Mouse (Mus musculus): Measurements from ENCODE around the gene Lmntd1.

The Lmntd1 gene

GRCm38 (mm10) chr6:145604648-145605047 lies 9.5 kb downstream of the Lmntd1 start:
- no peak for DNase-seq

DNA sequence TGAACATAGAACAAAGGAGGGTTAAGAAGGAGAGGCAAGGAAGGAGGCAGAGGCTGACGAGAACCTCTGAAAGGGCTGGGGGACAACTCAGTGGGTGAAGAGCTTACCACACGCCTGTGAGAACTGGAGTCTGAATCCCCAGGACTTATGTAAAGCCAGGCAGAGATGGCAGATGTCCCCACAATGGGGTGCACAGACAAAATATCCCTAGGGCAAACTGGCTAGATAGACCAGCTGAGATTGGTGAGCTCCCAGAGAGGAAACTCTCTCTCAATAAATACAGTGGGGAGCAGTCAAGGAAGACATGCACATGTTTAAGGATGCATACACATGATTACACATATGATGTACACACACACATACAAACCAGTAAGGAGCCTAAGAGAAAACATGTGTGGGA lies 10.0 kb downstream of the Lmntd1 start:
- no peak for DNase-seq

DNA sequence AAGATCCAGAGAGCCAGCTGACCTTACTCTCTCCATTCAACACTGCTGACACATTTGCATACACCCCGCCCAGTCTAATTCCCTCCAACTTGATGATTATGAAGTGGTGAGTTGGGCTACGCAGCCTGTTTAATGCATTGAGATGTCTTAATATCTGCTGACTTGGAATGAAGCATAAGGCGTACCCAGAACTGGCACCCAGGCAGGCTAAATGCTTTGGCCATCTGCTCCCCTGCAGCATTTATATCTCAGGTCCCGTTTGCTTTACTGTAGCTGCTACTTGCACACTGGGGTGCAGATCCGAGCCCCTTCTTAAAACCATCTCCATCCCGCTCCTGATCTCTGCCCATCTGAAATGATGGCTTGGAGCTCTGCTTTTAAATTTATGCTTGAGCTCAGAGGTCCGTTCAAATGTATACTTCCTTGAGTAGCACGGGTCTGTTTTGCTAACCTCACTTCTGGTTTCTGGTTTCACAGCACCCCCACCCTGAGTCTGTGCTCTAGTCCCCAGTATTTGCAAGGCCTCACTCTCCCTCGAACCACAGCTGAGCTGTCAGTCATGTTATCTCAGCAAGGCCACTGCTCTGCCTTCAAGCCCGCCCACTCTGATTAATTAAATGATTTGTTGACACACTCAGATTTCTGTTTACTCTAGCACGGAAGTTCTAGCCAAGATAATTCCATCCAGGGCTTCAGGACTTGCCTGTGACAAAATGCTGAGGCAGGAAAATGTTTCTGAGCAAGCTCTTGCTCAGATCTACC lies 15.1 kb downstream of the Lmntd1 start:
- peak in 1 of 2 experiments; percentile 39 for DNase-seq

GRCm38 (mm10) chr6:145595905-145596304 lies 18.2 kb downstream of the Lmntd1 start:
- DNase-seq, result no peak

GRCm38 (mm10) chr6:145593991-145594390 lies 20.1 kb downstream of the Lmntd1 start:
- no peak for DNase-seq

DNA sequence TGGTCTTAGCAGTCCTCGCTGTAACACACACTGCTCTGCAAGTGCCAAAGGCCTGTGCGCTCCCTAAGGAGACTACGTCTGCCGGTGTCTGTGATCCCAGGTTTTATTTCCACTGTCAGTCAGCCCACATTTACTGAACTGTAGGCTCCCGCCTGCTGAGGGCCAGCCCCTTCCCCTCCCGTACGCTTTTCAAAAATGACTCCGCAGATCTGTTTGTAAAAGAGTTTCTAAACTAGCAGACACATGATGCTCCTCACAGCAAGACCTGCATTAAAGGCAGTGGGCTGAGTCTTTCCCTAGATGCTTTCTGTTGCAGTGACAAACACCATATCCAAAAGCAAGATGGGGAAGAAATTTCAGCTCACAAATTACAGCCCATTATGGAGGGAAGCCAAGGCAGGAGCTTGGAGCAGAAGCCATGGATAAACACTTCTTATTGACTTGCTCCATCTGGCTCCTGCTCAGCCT lies 21.6 kb downstream of the Lmntd1 start:
- DNase-seq, result no peak

GRCm38 (mm10) chr6:145592036-145592435 lies 22.1 kb downstream of the Lmntd1 start:
- no peak for DNase-seq

DNA sequence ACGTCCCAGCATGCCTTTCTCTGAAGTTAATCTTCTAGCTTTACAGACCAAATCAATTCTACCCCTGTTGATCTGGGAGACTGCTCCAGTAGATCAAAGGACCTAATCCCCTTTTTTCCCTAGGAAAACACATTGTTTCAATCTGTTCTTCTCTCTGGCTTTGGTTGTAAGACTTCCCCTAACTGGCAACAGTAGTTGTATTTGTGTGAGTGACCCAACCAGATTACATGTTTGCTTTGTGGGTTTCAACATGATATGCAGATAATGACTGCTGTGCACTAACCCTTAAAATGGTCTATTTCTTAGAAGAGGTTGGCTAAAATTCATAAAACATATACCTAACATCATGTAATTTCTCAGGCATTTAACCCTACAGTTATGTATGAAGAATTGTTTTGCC lies 22.5 kb downstream of the Lmntd1 start:
- no peak for DNase-seq

- DNase-seq, result no peak
These were observed 23.4 kb downstream of the Lmntd1 start for GRCm38 (mm10) chr6:145590501-145591293.

DNA sequence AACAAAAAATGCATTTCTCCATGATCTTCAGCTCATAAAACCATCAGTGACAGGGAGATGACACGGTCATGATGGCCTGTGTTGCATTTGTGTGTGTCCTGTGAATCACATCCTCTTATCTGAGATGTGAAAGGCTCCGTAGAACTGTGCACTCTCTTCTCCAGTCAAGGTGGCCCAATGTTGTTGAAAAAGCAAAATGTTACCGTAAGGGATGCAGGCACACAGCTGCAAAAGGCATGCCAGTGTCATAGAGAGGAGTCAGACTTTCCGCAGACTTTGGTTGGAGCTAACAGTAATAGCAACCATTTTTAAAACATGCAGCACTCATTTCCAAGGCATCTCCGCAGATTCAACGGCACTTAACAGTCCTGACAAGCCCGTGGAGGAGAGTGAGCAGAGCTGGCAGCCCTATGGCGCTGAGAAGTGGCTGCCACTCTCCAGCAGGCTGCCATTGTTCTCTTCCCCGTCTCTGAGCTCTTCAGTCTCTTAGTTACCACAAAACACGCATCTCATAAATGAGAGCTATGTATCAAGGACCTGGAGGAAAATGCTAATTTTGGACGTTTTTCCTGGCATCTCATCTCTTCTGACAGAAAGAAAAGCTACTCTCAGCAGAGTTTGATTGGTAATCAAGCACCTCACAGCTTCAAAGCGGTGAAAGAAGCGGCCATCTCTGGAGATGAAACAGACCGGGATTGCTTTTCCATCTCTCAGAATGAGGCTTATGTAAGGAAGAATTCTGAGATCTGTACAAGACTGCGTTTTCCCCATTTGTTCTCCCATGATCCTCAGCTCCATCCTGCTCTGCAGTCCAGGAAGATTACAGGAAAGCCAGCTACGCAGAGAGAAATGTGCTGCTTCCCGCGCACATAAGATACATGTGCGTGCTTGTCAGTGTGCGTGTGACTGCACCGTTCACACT lies 28.8 kb downstream of the Lmntd1 start:
- no peak for DNase-seq

DNA sequence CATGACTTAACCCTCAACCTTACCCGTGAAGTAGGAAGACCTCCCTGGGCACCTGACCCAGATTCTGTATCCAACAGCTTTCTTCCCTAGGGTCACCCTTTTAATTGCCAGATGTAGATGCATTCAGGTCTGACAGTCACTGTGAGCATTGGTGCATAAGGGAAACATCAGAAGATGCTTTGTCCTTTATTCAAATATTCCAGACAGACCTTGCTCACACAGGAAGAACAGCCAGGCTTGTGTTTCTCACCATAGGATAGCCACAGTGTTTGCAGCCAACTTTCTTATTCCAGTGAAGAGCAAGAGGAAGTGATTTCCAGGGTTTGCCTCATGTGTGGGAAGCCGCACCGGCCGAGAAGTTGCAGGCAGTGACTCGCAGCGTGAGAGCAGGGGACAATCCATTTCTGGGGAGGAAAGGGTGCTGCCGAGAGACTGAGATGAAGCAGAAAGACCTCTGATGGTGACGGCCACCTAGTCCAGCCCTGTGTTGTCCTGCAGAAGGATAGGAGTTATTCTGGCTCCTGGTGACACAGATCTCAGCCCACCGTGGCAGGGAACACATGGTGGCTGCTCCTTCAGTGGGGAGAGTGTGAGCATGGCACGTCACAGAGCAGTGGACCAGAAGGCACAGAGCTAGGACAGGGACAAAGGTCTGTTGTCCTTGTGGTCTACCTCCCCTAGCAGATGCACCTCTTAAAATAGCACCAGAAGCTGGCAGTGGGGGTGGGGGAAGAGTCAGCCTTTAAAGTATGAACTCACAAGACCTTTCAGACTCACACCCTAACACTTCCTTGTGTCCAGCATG lies 32.6 kb downstream of the Lmntd1 start:
- peak in 1 of 2 experiments; percentile 36 for DNase-seq

- peak in 1 of 2 experiments; percentile 26 for DNase-seq
These were observed 34.4 kb downstream of the Lmntd1 start for GRCm38 (mm10) chr6:145579761-145580160.

GRCm38 (mm10) chr6:145578457-145579185 lies 35.5 kb downstream of the Lmntd1 start:
- peak; percentile 35 to 67 for DNase-seq

DNA sequence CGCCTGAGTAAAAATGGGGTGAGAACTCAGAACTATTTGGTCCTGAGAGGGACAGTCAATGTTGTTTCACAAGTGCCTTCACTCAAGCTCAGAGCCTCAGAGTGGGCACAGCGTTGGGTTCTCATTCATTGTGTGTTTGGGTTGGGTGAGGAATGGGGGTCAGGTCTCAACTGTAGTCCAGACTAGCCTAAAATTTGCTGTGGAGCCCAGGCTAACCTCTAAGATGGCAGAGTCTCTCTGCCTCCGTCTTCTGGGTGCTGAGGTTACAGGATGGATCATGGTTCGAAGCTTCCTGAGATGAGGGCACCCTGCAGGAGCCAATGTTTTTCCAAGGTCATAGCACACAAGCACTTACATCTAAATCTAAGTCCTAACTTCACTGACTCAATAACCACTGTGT lies 37.4 kb downstream of the Lmntd1 start:
- DNase-seq, result no peak

GRCm38 (mm10) chr6:145573250-145574013 lies 40.7 kb downstream of the Lmntd1 start:
- no peak for DNase-seq

DNA sequence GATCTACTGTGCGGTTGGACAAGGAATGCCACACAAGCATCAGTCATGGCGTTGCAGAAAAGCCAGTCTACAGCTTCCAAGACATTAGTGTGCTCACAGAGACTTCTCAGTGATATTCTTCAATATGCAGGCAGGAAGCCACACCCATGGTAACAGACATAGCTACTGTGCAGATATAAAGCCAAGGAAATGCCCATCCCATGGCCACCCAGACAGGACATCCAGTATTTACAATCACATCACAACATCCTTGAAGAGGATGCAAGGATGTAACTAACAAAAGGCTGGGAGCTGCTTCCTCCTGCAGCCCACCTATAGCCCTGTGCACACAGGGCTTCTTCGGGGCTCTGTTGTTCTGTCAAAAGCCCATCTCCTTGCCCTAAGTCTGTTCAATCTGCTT lies 45.4 kb downstream of the Lmntd1 start:
- no peak for DNase-seq

DNA sequence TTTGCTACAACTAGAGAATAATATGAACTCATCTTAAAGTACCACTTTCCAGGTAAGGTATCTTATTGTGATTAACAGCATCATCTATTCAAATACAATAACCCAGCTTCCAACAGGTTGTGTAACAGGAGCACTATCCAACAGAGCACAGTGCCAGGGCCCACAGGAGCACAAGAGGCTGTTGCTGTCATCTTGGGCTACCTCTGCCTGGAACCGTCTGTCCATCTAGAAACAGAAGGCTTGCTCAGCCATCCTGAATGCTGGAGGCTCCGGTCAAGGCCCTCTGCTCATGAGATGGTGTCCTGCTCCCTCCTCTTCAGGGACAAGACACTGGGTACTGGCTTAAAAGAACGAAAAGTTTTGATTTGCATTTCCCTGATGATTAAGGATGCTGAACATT lies 46.3 kb downstream of the Lmntd1 start:
- DNase-seq, result no peak

- no peak for DNase-seq
These were observed 46.8 kb downstream of the Lmntd1 start for GRCm38 (mm10) chr6:145567296-145567695.

DNA sequence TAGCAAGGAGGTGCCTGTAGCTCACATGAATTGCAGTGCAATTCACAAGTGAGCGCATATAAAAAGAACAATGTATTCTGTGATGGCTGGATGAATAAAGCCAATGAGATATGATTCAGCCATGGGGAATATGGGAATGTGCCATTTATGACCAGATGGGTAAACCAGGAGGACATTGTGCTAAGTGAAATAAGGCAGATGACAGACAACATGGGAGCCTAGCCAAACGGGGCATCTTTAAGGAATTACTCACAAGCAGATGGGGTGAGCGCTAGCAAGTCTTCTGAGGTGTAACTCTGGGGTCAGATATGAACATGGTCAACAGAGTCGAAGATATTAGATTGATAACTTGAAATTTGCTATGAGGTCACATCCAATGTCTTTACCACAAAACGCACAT lies 48.5 kb downstream of the Lmntd1 start:
- DNase-seq, result no peak

DNA sequence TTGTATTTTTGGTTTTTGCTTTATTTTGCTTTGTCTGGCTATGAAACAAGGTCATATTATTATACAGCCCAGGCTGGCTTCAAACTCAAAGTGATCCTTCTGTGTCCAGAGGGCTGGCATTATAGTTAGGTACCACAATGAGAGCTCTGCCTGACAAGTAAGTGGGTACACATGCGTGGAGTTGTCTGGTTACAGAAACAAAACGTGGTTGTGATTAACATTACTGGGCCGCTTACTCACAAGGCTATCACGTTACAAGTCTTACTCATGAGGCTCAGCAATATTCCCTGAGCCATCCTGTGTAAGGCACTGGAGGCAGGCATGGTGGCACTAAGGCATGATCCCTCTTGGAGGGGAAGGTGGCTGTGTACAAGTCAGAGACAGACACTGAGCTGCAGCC lies 49.4 kb downstream of the Lmntd1 start:
- no peak for DNase-seq

Measured in kidney, postnatal 36 days (tissue).